Mouse (Mus musculus) adipocyte (in vitro differentiated cells): ENCODE data around the gene Lsp1.

ENCODE experiments used
- DNase-seq: peaks from one replicate; pipeline ENCODE4 v3.0.0-alpha.2; 2016; ENCODE audit warnings: low spot score

Gene Lsp1

GRCm38 (mm10) chr7:142506501-142506900, 45.9 kb downstream of the Lsp1 start:
- DNase-seq, result no peak

GRCm38 (mm10) chr7:142507453-142507852, 46.8 kb downstream of the Lsp1 start:
- DNase-seq, result no peak

DNA sequence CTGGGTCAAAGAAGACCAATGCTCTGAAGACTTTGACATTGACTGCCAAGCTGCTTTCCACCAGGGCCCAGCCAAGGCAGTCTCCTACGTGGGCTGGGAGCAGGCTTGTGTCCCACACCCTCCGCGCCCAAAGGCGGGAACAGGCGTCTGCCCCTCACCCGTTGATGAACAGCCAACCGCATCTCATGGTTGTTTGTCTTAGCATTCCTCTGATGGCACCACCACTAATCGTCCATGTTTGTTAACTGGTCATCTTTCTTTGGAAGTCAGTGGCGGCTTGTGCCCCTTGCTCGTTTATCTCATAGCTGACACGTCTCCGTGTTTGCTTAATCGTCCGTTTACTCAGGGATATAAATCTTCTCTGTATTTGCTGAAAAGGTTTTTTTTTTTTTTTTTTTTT, 48.9 kb downstream of the Lsp1 start:
- DNase-seq, result peak; percentile 39

DNA sequence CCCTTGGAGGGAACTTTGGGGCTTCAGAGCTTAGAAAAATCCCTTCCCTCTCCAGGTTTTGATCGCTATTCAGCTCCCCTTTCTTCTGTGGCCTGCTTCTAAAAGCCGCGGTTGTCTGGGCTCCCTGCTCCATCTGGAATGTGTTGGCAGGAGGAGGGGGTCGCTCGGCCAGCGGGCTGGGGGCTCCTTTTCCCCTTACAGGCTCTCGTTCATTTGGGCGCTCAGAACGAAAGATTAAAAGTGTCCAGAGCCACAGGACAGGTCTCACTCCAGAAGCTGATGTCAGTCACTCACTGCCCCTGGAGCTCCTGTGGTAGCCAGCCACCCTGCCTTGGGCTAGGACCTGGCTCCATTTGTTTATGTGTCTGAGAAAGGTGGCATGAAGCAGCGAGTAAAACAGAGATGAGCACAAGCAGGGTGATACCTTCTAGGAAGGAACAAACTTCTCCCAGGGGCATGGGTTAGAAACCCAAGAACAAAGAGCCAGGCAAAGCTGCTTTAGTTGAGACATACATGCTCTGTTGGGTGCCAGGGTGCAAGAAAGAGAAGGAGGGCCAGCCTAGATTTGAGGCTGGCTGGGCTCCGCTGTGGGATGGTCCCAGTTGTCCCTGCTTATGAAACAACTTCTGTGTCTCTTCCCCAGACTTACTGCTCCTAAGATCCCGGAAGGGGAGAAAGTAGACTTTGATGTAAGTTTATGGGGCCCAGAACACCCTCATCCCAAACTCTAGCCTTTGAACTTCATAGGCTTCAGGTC, 49.6 kb downstream of the Lsp1 start:
- peak; percentile 7 for DNase-seq

GRCm38 (mm10) chr7:142514048-142514447, 53.4 kb downstream of the Lsp1 start:
- DNase-seq, result no peak

DNA sequence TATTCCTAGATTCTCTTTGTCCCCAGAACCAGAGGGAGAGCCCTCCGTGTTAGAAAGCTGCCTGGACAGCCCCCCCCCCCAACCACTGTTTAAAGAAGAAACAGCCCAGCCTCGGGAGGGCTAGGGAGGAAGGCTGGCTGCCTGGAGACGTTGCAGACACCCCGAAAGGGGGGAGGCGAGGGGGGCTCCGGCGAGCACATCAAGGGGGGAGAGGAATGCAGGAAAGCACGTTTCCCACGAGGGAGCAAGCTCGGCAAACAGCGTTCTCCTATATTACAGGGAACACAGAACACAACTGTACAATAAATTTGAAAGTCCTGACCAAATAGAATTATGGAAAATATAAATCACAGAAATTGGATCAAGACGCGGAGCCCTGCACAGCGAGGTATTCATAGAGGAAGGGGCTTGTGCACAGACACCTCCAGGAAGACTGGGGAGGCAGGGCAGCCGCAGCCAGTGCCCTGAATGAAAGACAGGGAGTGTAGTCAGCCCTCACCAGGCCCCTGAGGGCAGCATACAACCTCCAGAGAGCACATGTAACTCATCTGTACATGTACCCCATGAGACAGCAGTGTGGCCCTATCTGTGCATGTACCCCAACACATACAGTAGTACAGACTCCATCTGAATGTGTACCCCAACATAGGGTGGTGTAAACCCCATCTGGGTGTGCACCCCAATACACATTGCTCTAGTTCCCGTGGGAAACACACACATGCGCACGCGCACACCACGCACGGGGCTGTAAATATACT, 55.8 kb downstream of the Lsp1 start:
- no peak for DNase-seq

DNA sequence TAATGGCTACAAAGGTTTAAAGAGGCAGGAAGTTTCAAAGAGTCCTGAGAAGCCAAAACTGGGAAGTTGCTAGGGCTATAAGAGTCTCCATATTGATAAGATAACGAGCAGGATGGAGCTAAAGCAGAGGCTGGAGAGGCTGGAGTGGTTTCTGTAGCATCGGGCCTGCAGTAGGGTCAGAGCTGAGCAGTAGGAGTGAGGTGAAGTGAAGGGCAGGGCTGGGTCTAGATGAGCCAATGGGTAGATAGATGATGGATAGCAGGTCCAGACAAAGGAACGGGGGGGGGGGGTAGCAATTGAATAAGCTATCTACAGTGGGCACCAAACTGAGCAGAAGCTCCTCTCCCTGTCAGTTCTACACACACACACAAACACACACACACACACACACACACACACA, 56.9 kb downstream of the Lsp1 start:
- DNase-seq, result no peak

DNA sequence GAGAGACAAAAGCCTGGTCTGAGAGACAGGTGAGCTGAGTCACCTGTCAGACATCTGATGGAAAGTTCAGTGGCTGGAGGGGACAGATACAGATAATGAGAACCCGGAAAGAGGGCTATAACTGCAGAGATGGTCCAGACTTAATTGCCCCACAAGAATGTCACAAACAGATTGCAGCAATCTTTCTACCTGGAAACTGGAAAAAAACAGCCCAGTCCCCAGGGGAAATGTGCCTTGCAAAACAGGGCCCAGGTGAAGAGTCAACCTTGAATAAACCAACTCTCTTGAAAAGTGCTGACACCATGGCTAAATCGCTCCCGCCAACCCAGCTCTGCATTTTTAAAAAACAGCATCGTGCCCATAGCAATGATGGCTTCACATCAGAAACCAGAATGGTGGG, 59.7 kb downstream of the Lsp1 start:
- DNase-seq, result no peak

DNA sequence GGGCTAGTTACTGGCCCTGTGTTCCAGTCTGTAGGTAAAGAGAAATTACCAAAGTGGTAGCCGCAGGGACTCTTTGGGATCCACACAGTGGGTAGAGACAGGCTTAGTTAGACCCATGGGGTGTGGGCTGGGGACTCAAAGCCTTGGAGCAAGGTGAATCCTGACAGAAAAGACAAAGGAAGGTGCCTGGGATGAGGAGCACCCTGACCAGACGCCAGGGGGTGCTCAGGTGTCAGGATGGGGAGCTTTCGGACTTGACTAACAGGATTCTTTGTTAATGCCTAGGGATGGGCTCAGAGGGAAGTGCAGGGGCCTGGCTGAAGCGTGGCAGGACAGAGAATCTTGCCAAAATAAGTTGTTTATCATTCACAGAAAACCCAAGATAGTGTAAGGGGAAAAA, 61.7 kb downstream of the Lsp1 start:
- DNase-seq, result peak; percentile 19

DNA sequence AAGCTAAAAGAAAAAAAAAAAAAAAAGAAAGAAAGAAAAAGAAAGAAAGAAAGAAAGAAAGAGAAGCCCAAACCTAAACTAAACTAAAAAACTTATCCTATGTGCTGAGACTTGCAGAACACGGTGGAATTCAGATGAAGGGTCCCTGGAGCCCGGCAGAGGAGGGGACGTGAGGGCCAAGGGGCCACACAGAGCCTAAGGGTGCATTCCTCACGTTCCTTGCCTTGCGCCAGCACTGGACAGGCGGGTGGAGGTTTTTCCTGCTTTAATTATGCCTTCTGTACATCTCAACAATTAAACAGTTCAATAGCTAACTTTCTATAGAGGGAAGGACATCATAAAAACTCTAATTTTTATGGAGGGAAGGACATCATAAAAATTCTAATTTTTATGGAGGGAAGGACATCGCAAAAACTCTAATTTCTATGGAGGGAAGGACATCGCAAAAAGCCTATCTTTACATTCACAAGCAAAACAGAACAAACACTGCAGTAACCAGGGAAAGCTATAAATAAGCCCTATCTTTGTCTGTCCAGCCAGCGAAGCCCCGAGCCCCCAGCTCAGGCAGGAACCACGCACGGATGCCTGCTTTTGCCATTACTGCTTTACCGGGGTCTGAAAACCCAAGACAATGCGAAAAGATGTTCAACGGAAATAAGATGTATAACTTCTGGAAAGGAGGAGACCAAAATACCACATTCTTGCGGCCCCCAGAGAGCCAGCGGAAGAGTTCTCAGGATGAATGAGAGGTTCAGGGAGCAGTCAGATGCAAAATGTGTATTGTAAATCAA, 62.8 kb downstream of the Lsp1 start:
- no peak for DNase-seq

DNA sequence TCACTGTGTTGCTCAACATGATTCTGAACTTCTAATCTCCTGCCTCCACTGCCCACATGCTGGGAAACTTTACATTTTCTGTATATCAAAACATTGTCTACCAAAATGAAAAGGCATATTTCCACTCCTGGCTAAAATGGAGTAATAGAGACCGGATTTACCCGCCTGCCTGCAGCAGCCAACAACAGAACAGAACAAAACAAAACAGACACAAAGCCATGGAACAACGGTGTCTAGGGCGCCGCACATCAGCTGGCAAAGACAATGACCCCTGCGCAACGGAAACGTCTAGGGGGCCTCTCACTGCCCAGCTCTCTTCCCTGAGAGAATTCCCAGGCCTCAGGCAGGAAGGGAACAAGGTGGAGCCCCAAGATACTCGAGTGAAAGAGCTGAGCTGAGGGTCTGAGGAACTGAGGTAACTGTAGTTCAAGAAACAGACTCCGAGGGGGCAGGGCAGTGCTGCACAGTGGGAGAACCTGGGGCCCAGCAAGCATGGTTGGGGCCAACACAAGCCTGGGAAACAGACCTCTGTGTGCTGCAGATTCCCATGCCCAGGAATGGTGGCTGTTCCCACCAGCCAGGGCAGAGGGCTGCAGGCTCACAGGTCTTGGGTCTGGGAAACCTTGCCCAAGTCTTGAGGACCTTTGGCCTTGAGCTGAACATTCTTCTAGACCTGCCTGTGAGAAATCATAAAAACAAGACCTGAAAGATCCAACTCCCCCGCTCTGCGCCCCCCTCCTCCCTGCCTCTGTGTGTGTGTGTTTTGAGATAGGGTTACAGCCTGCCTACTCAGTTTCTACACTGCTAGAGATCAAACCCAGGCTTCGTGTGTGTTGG, 65.0 kb downstream of the Lsp1 start:
- peak; percentile 8 for DNase-seq

GRCm38 (mm10) chr7:142529350-142529749, 68.7 kb downstream of the Lsp1 start:
- no peak for DNase-seq

DNA sequence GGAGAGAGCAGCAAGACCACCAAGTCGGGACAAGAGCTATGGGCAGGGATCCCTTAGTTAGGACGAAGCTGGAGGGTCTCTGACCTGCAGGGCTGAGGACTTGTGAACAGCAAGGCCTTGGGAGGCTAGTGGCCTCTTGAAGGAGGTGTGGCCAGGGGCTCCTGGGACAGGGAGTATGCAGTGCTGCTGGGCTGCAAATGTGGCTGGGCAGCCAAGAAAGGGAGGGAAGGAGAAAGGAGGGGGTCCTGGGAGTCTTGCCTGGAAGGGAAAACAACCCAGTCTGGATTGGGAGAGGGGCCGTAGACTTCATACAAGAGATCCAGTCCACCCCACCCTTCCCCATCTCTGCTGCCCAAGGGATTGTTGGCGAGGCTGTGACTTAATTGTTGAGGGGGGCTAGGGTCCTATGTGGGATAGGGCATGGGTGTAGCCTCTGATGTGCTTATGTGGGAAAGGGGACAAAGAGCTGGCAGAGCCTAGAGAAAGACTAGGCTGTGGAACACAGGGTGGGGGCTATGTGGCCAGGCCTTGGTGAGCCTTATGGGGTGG, 71.4 kb downstream of the Lsp1 start:
- no peak for DNase-seq

- no peak for DNase-seq
Observed at GRCm38 (mm10) chr7:142532671-142533058, 72.1 kb downstream of the Lsp1 start, which contains the start of gene Mrpl23. Mrpl23 (plus strand) TSS chr7:142532686.

- peak; percentile 60 for DNase-seq
Observed at GRCm38 (mm10) chr7:142533059-142533855, 72.6 kb downstream of the Lsp1 start.

- DNase-seq, result no peak
Observed at GRCm38 (mm10) chr7:142535116-142535515, 74.5 kb downstream of the Lsp1 start.

GRCm38 (mm10) chr7:142535832-142536231, 75.2 kb downstream of the Lsp1 start:
- no peak for DNase-seq

- no peak for DNase-seq
Observed at GRCm38 (mm10) chr7:142537181-142537580, 76.6 kb downstream of the Lsp1 start.

DNA sequence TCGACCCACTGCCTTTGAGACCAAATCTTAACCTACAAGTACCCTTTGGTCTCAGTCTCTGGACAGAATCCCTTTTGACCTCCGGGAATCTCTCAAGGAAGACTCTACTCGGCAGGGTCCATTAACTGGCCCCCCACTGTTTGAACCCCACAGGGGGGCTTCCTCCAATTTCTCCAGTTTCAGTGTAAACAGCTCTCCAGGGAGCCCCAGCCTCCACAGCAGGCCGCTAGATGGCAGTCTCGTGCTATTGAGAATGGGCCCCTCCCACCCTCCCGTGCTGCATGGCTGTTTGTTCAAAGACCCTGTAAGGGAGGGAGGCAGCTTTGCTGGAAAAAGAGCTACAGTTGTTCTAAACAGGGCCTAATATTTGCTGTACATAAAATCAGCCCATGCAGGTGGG, 77.3 kb downstream of the Lsp1 start:
- DNase-seq, result peak; percentile 43

DNA sequence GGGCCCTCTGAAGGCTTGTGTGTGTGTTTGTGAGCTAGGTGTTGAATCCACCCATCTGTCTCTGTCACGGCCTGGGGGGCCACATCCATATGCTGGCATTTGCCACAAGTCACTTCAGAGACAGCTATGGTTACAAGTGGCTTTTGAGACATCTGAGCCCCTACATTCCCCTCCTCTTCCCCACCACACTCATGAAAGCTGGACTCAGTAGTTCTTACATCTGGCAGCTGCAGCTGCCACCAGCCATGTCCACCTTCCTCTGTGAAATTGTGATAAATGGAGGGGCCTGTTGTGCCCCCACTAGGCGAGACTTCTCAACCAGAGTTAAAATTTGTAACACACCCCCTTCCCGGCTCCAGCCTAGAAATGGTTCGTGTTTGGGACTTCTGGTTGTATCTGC, 77.7 kb downstream of the Lsp1 start:
- DNase-seq, result no peak

GRCm38 (mm10) chr7:142538766-142539165, 78.2 kb downstream of the Lsp1 start:
- no peak for DNase-seq
